8 mouse cellular contexts compared by ENCODE assay signal in the genomic region with DNA sequence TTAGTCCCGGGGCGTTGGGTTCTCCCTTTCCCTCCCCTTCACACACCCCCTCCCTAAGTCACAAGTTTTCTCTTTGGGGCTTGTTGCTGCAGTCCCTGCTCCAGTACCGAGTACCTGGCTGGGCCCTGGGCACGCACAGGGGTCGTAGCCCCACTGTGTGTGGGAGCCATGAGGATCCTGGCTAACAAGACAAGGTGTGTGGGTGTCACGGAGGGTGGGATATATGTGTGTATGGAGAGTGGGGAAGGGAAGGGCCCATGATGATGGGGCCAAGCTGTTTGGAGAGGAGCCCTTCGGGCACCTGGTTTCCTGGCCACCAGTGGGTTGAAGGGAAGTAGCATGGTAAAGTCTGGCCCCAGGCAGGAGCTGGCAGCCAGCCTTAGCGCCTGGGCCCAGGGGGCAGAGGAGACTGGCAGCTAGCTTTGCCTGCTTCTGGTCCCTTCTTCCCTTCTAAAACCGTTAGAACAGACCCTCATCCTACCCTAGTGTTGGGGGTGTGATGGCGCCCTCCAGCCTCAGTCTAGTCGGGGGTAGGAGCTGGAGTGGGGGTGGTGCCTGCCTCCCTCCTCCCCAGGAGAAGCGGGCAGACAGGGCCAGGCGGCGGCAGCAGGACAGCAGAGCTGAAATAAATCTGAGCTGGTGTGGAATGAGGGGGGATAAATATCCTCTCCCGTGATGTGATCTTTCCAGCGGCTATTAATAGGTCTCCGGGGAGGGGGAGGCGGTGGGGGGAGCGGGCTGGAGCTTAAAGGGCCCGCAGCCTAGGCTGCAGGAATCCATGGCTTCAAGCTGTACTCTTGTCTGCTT. TPM values are rescaled to one million over a fixed set of nuclear protein-coding genes. Genes with fewer than 3 reads are reported as not detected.
DNase-seq lines count a peak whose midpoint lies in the region; ATAC-seq and TF ChIP-seq lines count a peak whose summit lies in the region.

No protein-coding gene starts in this region.

- peak overlapping the region; percentile 58 for H3K9ac ChIP-seq in lung, embryonic 14.5 days
- H3K9ac ChIP-seq in intestine, postnatal 0 days (ENCODE audit: low read depth, low read length): peak overlapping the region; percentile 31

- H3K27ac ChIP-seq in lung, embryonic 14.5 days (ENCODE audit: low read depth): peak overlapping the region; percentile 99
- peak overlapping the region; percentile 86 for H3K27ac ChIP-seq in cerebellum, adult 2 months (ENCODE audit: insufficient read depth, low read length)
- H3K27ac ChIP-seq in intestine, postnatal 0 days (ENCODE audit: low read depth, low read length): peak overlapping the region; percentile 64

- peaks cover 29% of the 10 kb centered on the region for H3K36me3 ChIP-seq in lung, embryonic 14.5 days (ENCODE audit: insufficient read depth)
- H3K36me3 ChIP-seq in intestine, postnatal 0 days (ENCODE audit: control insufficient read depth, insufficient read depth): peaks cover 30% of the 10 kb centered on the region

- 6% methylated on average over 20 of the region's 20 CpGs for WGBS in lung, embryonic 14.5 days
- 4% methylated on average over 20 of the region's 20 CpGs for WGBS in cerebellum, adult 2 months
- 34% methylated on average over 20 of the region's 20 CpGs for whole genome bisulfite sequencing in intestine, postnatal 0 days

- peak overlapping the region; percentile 90 for H3K4me2 ChIP-seq in lung, embryonic 14.5 days
- H3K4me2 ChIP-seq in intestine, postnatal 0 days (replicated peaks; ENCODE audit: low read depth): peak overlapping the region; percentile 82

- DNase-seq in lung, embryonic 14.5 days: peak; percentile 75
- no peak for DNase-seq in lung, postnatal 14 days
- peak; percentile 78 to 82 for DNase-seq in cerebellum, adult 2 months
- peak; percentile 77 for DNase-seq in gastrocnemius, postnatal 14 days
- DNase-seq in mesoderm, embryonic 11.5 days (ENCODE audit: low read depth, low spot score): peak; percentile 78
- DNase-seq in c-Kit-positive CD71-positive TER-119-positive erythroid progenitor cells, embryonic 14.5 days (ENCODE audit: low spot score): no peak
- no peak for DNase-seq in left cerebral cortex, adult 9 months (ENCODE audit: low spot score in 2 of 2)

- peak; percentile 16; the same call in 1 of the 2 replicates for ATAC-seq in lung, embryonic 14.5 days (ENCODE audit: insufficient read depth)
- ATAC-seq in intestine, postnatal 0 days: no peak

- 0 out of 2 replicates have a peak, but pooled peaks have one; percentile 4 for TF ChIP-seq CTCF in lung, embryonic 14.5 days (IDR thresholded peaks at IDR 0.05; ENCODE audit: low read depth)
- no peak for TF ChIP-seq CTCF in cerebellum, adult 2 months (IDR thresholded peaks at IDR 0.05; ENCODE audit: borderline replicate concordance, insufficient read depth, low read depth, low read length)
- TF ChIP-seq CTCF in intestine, postnatal 0 days (IDR thresholded peaks at IDR 0.05; ENCODE audit: low read depth): no peak

- H3K4me3 ChIP-seq in lung, embryonic 14.5 days (ENCODE audit: low read depth, low read length): peak overlapping the region; percentile 43
- peak overlapping the region; percentile 48 for H3K4me3 ChIP-seq in cerebellum, adult 2 months (replicated peaks; ENCODE audit: insufficient read depth, low read depth, low read length)
- peak overlapping the region; percentile 39 for H3K4me3 ChIP-seq in intestine, postnatal 0 days (ENCODE audit: low read depth, low read length)

- H3K4me1 ChIP-seq in lung, embryonic 14.5 days (ENCODE audit: insufficient read depth): peaks cover 48% of the 10 kb centered on the region
- H3K4me1 ChIP-seq in cerebellum, adult 2 months (ENCODE audit: control insufficient read depth, insufficient read depth, low read length): peaks cover 48% of the 10 kb centered on the region
- H3K4me1 ChIP-seq in intestine, postnatal 0 days (replicated peaks; ENCODE audit: control insufficient read depth, insufficient read depth, low read length): peaks cover 18% of the 10 kb centered on the region

- no peaks in the 10 kb centered on the region for H3K9me3 ChIP-seq in lung, embryonic 14.5 days (ENCODE audit: low read depth, low read length)
- H3K9me3 ChIP-seq in intestine, postnatal 0 days (ENCODE audit: control insufficient read depth): no peaks in the 10 kb centered on the region

- peak; percentile 14; the same call in 1 of the 2 replicates for TF ChIP-seq POLR2A in cerebellum, adult 2 months (IDR thresholded peaks at IDR 0.05; ENCODE audit: borderline replicate concordance, insufficient read depth, low read length)

- intact Hi-C loops in gastrocnemius, postnatal 14 days (cut with DNase I; ENCODE audit: low total_unique reads): loop anchor here (2.0 kb wide), 2 partner anchors 17 to 47 kb away; a partner anchor contains a TSS

- H3K27me3 ChIP-seq in lung, embryonic 14.5 days (ENCODE audit: insufficient read depth, low read length): no peaks in the 10 kb centered on the region
- H3K27me3 ChIP-seq in cerebellum, adult 2 months (ENCODE audit: control insufficient read depth, insufficient read depth, low read length): no peaks in the 10 kb centered on the region
- no peaks in the 10 kb centered on the region for H3K27me3 ChIP-seq in intestine, postnatal 0 days (replicated peaks; ENCODE audit: control insufficient read depth, insufficient read depth, low read length)

RNA-seq across cellular contexts. Expression of a gene that starts 16.9 kb away (rescaled TPM):
- polyA plus RNA-seq in lung, embryonic 14.5 days (2014; fragmentation: Nextera tagmentation; extraction: Ambion mirVana): 16.3 and 17.3 TPM in 2 replicates
- polyA plus RNA-seq in cerebellum, adult 2 months (2012; rRNA removed): 22.0 and 22.3 TPM in 2 replicates
- total RNA-seq in gastrocnemius, postnatal 14 days (2021): 10 to 100 TPM; 38.9 to 44.2 TPM
- 4.8 and 4.9 TPM in 2 replicates for polyA plus RNA-seq in intestine, postnatal 0 days (2015; fragmentation: Nextera tagmentation; extraction: Ambion mirVana)

RNA-seq across cellular contexts. Expression of a gene that starts 44.8 kb away (rescaled TPM):
- 0.39 and 0.53 TPM in 2 replicates for polyA plus RNA-seq in lung, embryonic 14.5 days (2014; fragmentation: Nextera tagmentation; extraction: Ambion mirVana)
- 0.13 TPM in 1 of 2 replicates, not detected in the other for polyA plus RNA-seq in cerebellum, adult 2 months (2012; rRNA removed)
- total RNA-seq in gastrocnemius, postnatal 14 days (2021): under 1 TPM; 0.35 to 0.78 TPM
- not detected in 2 replicates for polyA plus RNA-seq in intestine, postnatal 0 days (2015; fragmentation: Nextera tagmentation; extraction: Ambion mirVana)

RNA-seq across cellular contexts. Expression of a gene that starts 58.6 kb away (rescaled TPM):
- polyA plus RNA-seq in lung, embryonic 14.5 days (2014; fragmentation: Nextera tagmentation; extraction: Ambion mirVana): not detected in 2 replicates
- polyA plus RNA-seq in cerebellum, adult 2 months (2012; rRNA removed): not detected in 2 replicates
- total RNA-seq in gastrocnemius, postnatal 14 days (2021): not detected
- not detected in 2 replicates for polyA plus RNA-seq in intestine, postnatal 0 days (2015; fragmentation: Nextera tagmentation; extraction: Ambion mirVana)

Comparison
In these comparisons a context has a peak if more than half of its experiments do, and no peak if none do; other contexts are left out.
1. DNase-seq: peak in lung, embryonic 14.5 days (single experiment), cerebellum, adult 2 months (2 of 2), gastrocnemius, postnatal 14 days (single experiment) and mesoderm, embryonic 11.5 days (single experiment); none in lung, postnatal 14 days (single experiment), c-Kit-positive CD71-positive TER-119-positive erythroid progenitor cells, embryonic 14.5 days (single experiment) and left cerebral cortex, adult 9 months (0 of 2).
2. Peak in every context shown above with its lines, with median percentiles within 50 percentile points of each other: H3K27ac ChIP-seq and H3K4me3 ChIP-seq.